Mouse (Mus musculus): ENCODE data around the gene Fat1. TPM values are rescaled to one million over a fixed set of nuclear protein-coding genes. Genes with fewer than 3 reads are reported as not detected.

Fat1 gene
- polyA plus RNA-seq, 1 experiment from 2014 or later, result 23.1 TPM

DNA sequence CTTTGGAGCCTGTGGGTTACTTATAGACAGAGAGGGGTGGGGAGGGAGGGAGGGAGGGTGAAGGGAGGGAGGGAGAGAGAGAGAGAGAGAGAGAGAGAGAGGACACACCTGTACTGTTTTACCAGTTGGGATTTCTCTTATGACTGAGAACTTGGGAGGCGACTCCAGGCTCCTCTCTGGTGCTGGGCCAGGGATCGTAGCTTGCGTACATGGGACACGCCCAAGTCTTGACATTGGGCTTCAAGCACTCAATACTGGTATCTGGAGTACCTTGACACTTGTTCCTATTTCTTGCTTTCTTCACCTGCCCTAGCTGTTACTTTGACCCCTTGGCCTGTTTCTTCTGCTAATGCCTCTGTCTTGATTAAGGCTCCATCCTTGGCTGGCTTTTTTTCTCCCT lies 10.3 kb downstream of the Fat1 start:
- H3K4me3 ChIP-seq (ENCODE audit: low read depth, low read length), result no peak overlapping the region
- peaks cover 10% of the 10 kb centered on the region for H3K36me3 ChIP-seq (ENCODE audit: control insufficient read depth, insufficient read depth, low read length)
- no peak overlapping the region for H3K9ac ChIP-seq (ENCODE audit: low read length)
- H3K9me3 ChIP-seq (ENCODE audit: control insufficient read depth, low read length), result no peaks in the 10 kb centered on the region
- no peaks in the 10 kb centered on the region for H3K4me1 ChIP-seq (ENCODE audit: control insufficient read depth, insufficient read depth, low read length)
- DNase-seq (ENCODE audit: low spot score, missing footprints) (no peak), ATAC-seq (ENCODE audit: low FRiP score) (no peak)
- H3K27ac ChIP-seq (ENCODE audit: low read depth, low read length), result no peak overlapping the region
- no peaks in the 10 kb centered on the region for H3K27me3 ChIP-seq (ENCODE audit: control insufficient read depth, insufficient read depth, low read length)
- 87% methylated on average over 4 of the region's 4 CpGs for WGBS
- H3K4me2 ChIP-seq, result no peak overlapping the region

DNA sequence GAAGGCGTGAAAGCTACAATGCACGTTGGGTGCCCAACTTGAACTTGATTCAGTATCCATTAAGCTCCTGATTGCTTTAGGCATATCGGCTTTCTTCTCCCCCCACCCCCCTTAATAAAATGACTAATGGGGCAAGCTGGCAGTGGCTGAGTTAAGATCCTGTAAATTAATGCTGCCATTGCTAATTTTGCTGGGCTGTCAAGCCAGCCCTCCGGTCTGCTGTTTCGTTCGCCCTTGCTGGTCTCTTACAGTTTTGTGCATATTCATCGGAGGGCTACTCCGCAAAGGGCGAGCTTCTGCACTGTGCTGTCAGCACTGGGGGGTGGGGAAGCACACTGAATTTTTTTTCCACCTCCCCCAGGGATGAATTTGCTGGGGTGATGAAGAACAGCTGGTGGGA lies 13.3 kb downstream of the Fat1 start:
- Histone ChIP-seq H3K27ac (ENCODE audit: low read depth, low read length) (no peak overlapping the region), H3K4me2 (no peak overlapping the region), H3K9ac (ENCODE audit: low read length) (no peak overlapping the region), H3K9me3 (ENCODE audit: control insufficient read depth, low read length) (no peaks in the 10 kb centered on the region), H3K36me3 (ENCODE audit: control insufficient read depth, insufficient read depth, low read length) (peaks cover 39% of the 10 kb centered on the region), H3K4me1 (ENCODE audit: control insufficient read depth, insufficient read depth, low read length) (no peaks in the 10 kb centered on the region), H3K4me3 (ENCODE audit: low read depth, low read length) (no peak overlapping the region), H3K27me3 (ENCODE audit: control insufficient read depth, insufficient read depth, low read length) (no peaks in the 10 kb centered on the region)
- DNase-seq (ENCODE audit: low spot score, missing footprints), result no peak
- WGBS, result 86% methylated on average over 9 of the region's 9 CpGs
- ATAC-seq (ENCODE audit: low FRiP score), result no peak

DNA sequence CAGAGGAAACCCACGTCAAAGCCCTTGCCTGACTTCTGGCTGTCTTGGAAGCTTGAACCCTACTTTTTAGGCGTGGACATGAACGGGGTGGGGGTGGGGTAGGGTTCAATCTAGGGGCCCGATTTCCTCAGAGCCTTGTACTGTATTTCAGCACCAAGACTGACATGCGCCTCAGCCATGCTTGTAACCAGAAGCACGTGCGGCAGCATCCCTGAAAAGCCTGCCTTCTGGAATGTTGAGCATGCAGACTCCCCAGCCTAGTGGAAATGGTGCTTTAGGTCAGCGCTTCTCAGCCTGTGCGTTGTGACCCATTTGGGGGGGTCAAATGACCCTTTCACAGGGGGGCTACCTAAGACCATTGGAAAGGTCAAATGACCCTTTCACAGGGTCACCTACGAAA lies 25.2 kb downstream of the Fat1 start:
- Histone ChIP-seq H3K27me3 (ENCODE audit: control insufficient read depth, insufficient read depth, low read length) (no peaks in the 10 kb centered on the region), H3K27ac (ENCODE audit: low read depth, low read length) (no peak overlapping the region), H3K4me2 (no peak overlapping the region), H3K4me1 (ENCODE audit: control insufficient read depth, insufficient read depth, low read length) (peaks cover 48% of the 10 kb centered on the region), H3K36me3 (ENCODE audit: control insufficient read depth, insufficient read depth, low read length) (no peaks in the 10 kb centered on the region), H3K9ac (ENCODE audit: low read length) (no peak overlapping the region), H3K4me3 (ENCODE audit: low read depth, low read length) (no peak overlapping the region), H3K9me3 (ENCODE audit: control insufficient read depth, low read length) (no peaks in the 10 kb centered on the region)
- DNase-seq (ENCODE audit: low spot score, missing footprints) (peak; percentile 89), ATAC-seq (ENCODE audit: low FRiP score) (peak; percentile 51)
- WGBS, result 23% methylated on average over 10 of the region's 10 CpGs

DNA sequence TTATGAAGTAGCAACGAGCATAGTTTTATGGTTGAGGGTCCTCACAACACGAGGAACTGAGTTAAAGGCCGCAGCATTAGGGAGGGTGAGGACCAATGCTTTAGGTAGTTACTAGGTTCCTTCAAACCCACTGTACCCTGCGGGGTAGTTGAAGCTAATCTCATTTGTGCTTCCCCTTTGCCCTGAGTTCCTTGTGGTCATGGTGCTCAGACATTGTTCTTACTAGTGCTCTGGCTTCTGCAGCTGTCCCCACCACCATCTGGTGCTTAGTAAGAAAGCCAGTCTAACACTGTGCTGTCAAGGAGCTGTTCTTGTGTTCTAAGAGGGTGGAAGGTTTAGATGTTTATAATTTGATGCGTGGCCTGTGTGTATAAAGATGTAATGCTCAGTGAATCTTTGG lies 25.7 kb downstream of the Fat1 start:
- Histone ChIP-seq H3K4me3 (ENCODE audit: low read depth, low read length) (no peak overlapping the region), H3K36me3 (ENCODE audit: control insufficient read depth, insufficient read depth, low read length) (no peaks in the 10 kb centered on the region), H3K9ac (ENCODE audit: low read length) (no peak overlapping the region), H3K9me3 (ENCODE audit: control insufficient read depth, low read length) (no peaks in the 10 kb centered on the region), H3K4me1 (ENCODE audit: control insufficient read depth, insufficient read depth, low read length) (peaks cover 48% of the 10 kb centered on the region), H3K27ac (ENCODE audit: low read depth, low read length) (no peak overlapping the region), H3K27me3 (ENCODE audit: control insufficient read depth, insufficient read depth, low read length) (no peaks in the 10 kb centered on the region), H3K4me2 (no peak overlapping the region)
- ATAC-seq (ENCODE audit: low FRiP score) (peak; percentile 52), DNase-seq (ENCODE audit: low spot score, missing footprints) (no peak)
- WGBS, result 32% methylated on average over 5 of the region's 5 CpGs

DNA sequence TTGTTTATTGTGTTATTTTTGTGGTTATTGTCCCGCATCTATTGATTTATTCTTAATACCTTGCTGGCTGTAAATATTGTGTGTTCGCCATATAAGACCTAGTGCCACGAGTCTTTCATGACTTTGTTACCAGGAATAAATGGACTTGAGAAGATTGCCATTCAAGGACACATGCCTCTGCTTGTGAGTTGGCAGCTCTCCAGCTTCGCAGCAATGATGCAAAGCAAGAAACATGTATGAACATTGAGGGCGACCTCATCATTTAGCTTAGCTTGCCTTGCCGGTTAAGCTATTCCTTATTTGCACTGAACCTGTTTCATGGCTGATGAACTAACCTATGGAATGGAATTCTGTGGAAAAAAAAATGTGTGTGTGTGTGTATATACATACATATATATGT lies 26.2 kb downstream of the Fat1 start:
- H3K9me3 ChIP-seq (ENCODE audit: control insufficient read depth, low read length), result no peaks in the 10 kb centered on the region
- WGBS, result 85% methylated on average over 6 of the region's 6 CpGs
- ATAC-seq (ENCODE audit: low FRiP score) (no peak), DNase-seq (ENCODE audit: low spot score, missing footprints) (no peak)
- H3K9ac ChIP-seq (ENCODE audit: low read length), result no peak overlapping the region
- no peaks in the 10 kb centered on the region for H3K36me3 ChIP-seq (ENCODE audit: control insufficient read depth, insufficient read depth, low read length)
- H3K27me3 ChIP-seq (ENCODE audit: control insufficient read depth, insufficient read depth, low read length), result no peaks in the 10 kb centered on the region
- H3K4me1 ChIP-seq (ENCODE audit: control insufficient read depth, insufficient read depth, low read length), result peaks cover 48% of the 10 kb centered on the region
- H3K27ac ChIP-seq (ENCODE audit: low read depth, low read length), result no peak overlapping the region
- no peak overlapping the region for H3K4me2 ChIP-seq
- no peak overlapping the region for H3K4me3 ChIP-seq (ENCODE audit: low read depth, low read length)

DNA sequence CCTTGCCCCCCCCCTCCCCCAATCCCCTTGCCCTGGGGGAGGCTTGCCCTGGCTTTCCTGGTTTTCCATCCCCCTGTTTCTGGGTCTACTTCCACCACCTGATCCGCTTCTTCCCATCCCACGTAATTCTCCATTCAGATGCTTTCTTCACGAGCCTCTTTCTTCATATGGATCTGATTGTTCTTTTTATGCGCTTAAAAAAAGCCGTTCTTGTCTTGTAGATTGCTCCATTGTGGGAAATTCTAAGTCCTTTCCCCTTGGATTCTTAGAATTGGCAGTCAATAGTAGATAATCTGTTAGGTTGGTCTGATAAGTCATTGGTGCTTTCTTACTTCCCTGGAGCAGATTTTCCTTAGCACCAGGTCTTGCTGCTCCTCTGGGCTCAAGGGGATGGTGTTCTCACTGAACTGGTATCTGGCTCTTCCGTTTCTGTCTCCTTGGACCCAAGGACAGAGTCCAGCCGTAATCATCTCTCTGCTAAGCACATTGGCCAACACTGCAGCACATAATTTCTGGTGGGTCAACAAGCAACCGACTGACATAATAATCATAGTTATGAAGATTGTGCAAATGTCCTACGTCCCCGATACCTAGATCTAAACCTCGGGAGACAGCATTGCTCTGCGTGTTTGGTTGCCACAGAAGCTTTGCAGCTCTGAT lies 27.5 kb downstream of the Fat1 start:
- Histone ChIP-seq H3K4me3 (ENCODE audit: low read depth, low read length) (no peak overlapping the region), H3K27ac (ENCODE audit: low read depth, low read length) (no peak overlapping the region), H3K27me3 (ENCODE audit: control insufficient read depth, insufficient read depth, low read length) (no peaks in the 10 kb centered on the region), H3K4me2 (no peak overlapping the region), H3K9me3 (ENCODE audit: control insufficient read depth, low read length) (no peaks in the 10 kb centered on the region), H3K4me1 (ENCODE audit: control insufficient read depth, insufficient read depth, low read length) (peaks cover 48% of the 10 kb centered on the region), H3K9ac (ENCODE audit: low read length) (no peak overlapping the region), H3K36me3 (ENCODE audit: control insufficient read depth, insufficient read depth, low read length) (no peaks in the 10 kb centered on the region)
- WGBS, result 46% methylated on average over 12 of the region's 12 CpGs
- ATAC-seq (ENCODE audit: low FRiP score), result no peak
- no peak for DNase-seq (ENCODE audit: low spot score, missing footprints)

DNA sequence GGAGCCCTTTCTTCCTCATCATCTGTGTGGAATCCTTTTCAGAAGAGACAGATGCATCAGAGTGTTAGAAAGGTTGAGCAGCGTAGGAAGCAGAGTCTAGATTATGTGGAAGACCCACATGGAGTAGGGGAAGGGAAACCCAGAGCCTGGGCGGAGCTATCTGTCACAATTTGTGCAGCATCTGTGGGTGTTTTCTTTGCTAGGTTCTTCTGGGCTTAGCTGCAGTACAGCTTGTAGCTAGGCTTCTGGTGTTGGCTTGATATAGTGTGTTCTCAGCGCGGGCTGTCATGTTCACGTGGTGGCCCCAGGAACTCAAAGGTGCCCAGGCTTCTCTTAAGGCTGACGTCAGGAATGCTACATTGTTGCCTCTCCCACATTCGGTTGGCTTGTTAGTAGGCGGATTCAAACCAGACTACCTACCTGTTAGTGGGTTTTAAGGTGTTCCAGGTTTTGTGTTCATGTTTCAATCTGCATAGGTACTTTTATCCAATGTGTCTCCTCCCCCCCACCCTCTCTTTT lies 32.3 kb downstream of the Fat1 start:
- 91% methylated on average over 8 of the region's 8 CpGs for WGBS
- H3K27me3 ChIP-seq (ENCODE audit: control insufficient read depth, insufficient read depth, low read length), result no peaks in the 10 kb centered on the region
- no peak overlapping the region for H3K9ac ChIP-seq (ENCODE audit: low read length)
- no peaks in the 10 kb centered on the region for H3K36me3 ChIP-seq (ENCODE audit: control insufficient read depth, insufficient read depth, low read length)
- H3K4me2 ChIP-seq, result no peak overlapping the region
- ATAC-seq (ENCODE audit: low FRiP score), result no peak
- H3K9me3 ChIP-seq (ENCODE audit: control insufficient read depth, low read length), result no peaks in the 10 kb centered on the region
- H3K4me3 ChIP-seq (ENCODE audit: low read depth, low read length), result no peak overlapping the region
- H3K27ac ChIP-seq (ENCODE audit: low read depth, low read length), result no peak overlapping the region
- no peak for DNase-seq (ENCODE audit: low spot score, missing footprints)
- H3K4me1 ChIP-seq (ENCODE audit: control insufficient read depth, insufficient read depth, low read length), result peaks cover 28% of the 10 kb centered on the region

DNA sequence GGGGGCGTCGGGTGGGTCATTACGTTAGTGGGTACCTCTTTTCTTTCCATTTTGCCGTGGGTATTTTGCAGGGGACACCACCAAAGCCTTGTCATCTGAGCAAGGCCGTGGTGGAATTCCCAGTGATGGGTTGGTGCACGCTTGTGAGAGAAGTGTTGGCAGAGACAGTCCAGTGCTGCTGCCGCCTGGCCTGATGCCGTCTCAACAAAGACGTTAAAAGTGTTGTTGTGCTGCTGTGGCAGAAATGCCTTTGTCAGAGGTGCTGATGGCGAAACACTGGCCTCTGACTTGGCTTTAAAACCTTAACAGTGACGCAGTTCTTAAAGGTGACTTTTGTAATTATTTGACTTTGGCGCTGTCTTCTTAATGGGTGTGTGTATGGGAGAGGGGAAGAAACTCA lies 34.8 kb downstream of the Fat1 start:
- Histone ChIP-seq H3K36me3 (ENCODE audit: control insufficient read depth, insufficient read depth, low read length) (no peaks in the 10 kb centered on the region), H3K4me1 (ENCODE audit: control insufficient read depth, insufficient read depth, low read length) (peaks cover 22% of the 10 kb centered on the region), H3K4me3 (ENCODE audit: low read depth, low read length) (no peak overlapping the region), H3K9me3 (ENCODE audit: control insufficient read depth, low read length) (no peaks in the 10 kb centered on the region), H3K27ac (ENCODE audit: low read depth, low read length) (no peak overlapping the region), H3K27me3 (ENCODE audit: control insufficient read depth, insufficient read depth, low read length) (no peaks in the 10 kb centered on the region), H3K9ac (ENCODE audit: low read length) (no peak overlapping the region), H3K4me2 (no peak overlapping the region)
- ATAC-seq (ENCODE audit: low FRiP score) (peak; percentile 36; the same call in 1 of the 2 replicates), DNase-seq (ENCODE audit: low spot score, missing footprints) (no peak)
- WGBS, result 15% methylated on average over 12 of the region's 12 CpGs

DNA sequence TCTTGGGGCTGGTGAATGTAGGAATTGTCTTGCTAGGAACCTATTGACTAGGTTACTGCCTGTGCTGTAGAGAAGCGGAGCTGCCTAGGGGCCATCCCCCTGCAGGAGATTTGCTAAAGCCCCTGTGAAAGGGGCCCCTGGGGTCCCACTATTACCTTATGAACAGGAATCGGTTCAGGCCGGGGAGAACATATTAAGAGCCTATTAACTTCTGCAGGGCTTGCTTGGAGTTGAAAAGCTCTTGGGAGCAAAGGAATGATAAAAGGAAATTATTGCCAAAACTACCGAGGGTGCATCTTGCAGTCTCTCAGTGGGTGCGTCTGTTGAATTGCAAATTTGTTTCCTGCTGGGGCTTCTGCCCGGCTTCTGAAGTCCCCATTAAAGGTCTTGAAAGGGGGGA lies 36.1 kb downstream of the Fat1 start:
- Histone ChIP-seq H3K4me2 (peak overlapping the region; percentile 20; the same call in 1 of the 2 replicates), H3K4me3 (ENCODE audit: low read depth, low read length) (no peak overlapping the region), H3K9ac (ENCODE audit: low read length) (no peak overlapping the region), H3K4me1 (ENCODE audit: control insufficient read depth, insufficient read depth, low read length) (peaks cover 22% of the 10 kb centered on the region), H3K36me3 (ENCODE audit: control insufficient read depth, insufficient read depth, low read length) (no peaks in the 10 kb centered on the region), H3K27me3 (ENCODE audit: control insufficient read depth, insufficient read depth, low read length) (no peaks in the 10 kb centered on the region), H3K9me3 (ENCODE audit: control insufficient read depth, low read length) (no peaks in the 10 kb centered on the region), H3K27ac (ENCODE audit: low read depth, low read length) (no peak overlapping the region)
- ATAC-seq (ENCODE audit: low FRiP score) (0 out of 2 replicates have a peak, but pooled peaks have one; percentile 45), DNase-seq (ENCODE audit: low spot score, missing footprints) (peak; percentile 90)
- WGBS, result 5% methylated on average over 6 of the region's 6 CpGs

All from midbrain, embryonic 11.5 days (tissue).